Mouse (Mus musculus) midbrain, postnatal 0 days (tissue): ENCODE results near the gene Pon2. TPM values are rescaled to one million over a fixed set of nuclear protein-coding genes. Genes with fewer than 3 reads are reported as not detected.

ENCODE experiments used
- ATAC-seq: fragments of 200-750 bp; cut with Nextera tagmentation; 2 replicates; pipeline ENCODE4 v1.8.0; 2017; ENCODE audit warnings: moderate number of reproducible peaks, mild to moderate bottlenecking, moderate TSS enrichment, moderate library complexity; ENCODE audit not compliant: low FRiP score
- DNase-seq: peaks from one replicate; pipeline ENCODE4 v3.0.0-alpha.2; 2015; ENCODE audit warnings: low spot score
- H3K27ac ChIP-seq: fragments of 300-500 bp; sonication (generic); 2 replicates; pipeline ENCODE4 v1.5.1; 2014; ENCODE audit warnings: low read depth, mild to moderate bottlenecking, low read length, mixed read lengths
- H3K27me3 ChIP-seq: fragments of 300-500 bp; sonication (generic); 2 replicates; pipeline ENCODE4 v1.6.1; 2014; ENCODE audit warnings: low read length, control low read depth, mixed read lengths; ENCODE audit not compliant: insufficient read depth
- H3K36me3 ChIP-seq: fragments of 300-500 bp; sonication (generic); 2 replicates; pipeline ENCODE4 v1.6.1; 2014; ENCODE audit warnings: low read length, control low read depth, mixed read lengths; ENCODE audit not compliant: insufficient read depth
- H3K4me1 ChIP-seq: fragments of 300-500 bp; sonication (generic); 2 replicates; pipeline ENCODE4 v1.6.1; 2014; ENCODE audit warnings: mild to moderate bottlenecking, control low read depth, antibody characterized with exemption, low read length, mixed read lengths; ENCODE audit not compliant: insufficient read depth
- H3K4me2 ChIP-seq: fragments of 300-500 bp; sonication (generic); 2 replicates; pipeline ENCODE4 v1.6.1; 2014; ENCODE audit warnings: low read depth, mild to moderate bottlenecking, low read length, mixed read lengths; ENCODE audit not compliant: poor library complexity, severe bottlenecking
- H3K4me3 ChIP-seq: fragments of 300-500 bp; sonication (generic); 2 replicates; pipeline ENCODE4 v1.5.1; 2014; ENCODE audit warnings: low read depth, mild to moderate bottlenecking, low read length, moderate library complexity
- H3K9ac ChIP-seq: fragments of 300-500 bp; sonication (generic); replicated peaks from 2 replicates; pipeline ENCODE4 v1.6.1; 2014; ENCODE audit warnings: mild to moderate bottlenecking, low read length, moderate library complexity, mixed read lengths; ENCODE audit not compliant: poor library complexity, severe bottlenecking
- H3K9me3 ChIP-seq: fragments of 300-500 bp; sonication (generic); 2 replicates; pipeline ENCODE4 v1.6.1; 2016; ENCODE audit warnings: low read length, control low read depth
- CTCF ChIP-seq: IDR thresholded peaks from 2 replicates; pipeline ENCODE4 v1.5.1; 2016; ENCODE audit warnings: antibody characterized with exemption, mild to moderate bottlenecking
- WGBS: fragments of 180-500 bp; shearing (Covaris S2); extraction: QIAGEN DNeasy Blood & Tissue Kit; methylation state at CpG from one replicate; pipeline ENCODE4 v1.1.7; 2014; 5-methylcytosine and 5-hydroxymethylcytosine counted together
- polyA plus RNA-seq: library from polyadenylated mRNA; unstranded; fragments of >200 nt; fragmentation: Nextera tagmentation; extraction: Ambion mirVana; gene quantifications from 2 replicates; pipeline ENCODE4 v1.2.1, GENCODE M21; 2015
- total RNA-seq: library from RNA; depleted of rRNA; stranded (reverse); fragments of >200 nt; gene quantifications from 2 replicates; pipeline ENCODE4 v1.2.3, GENCODE M21; 2014

Gene Pon2
- total and polyA plus RNA-seq, 2 experiments from 2014 or later, result 21.1 to 30.8 TPM

- H3K36me3 ChIP-seq, result no peaks in the 10 kb centered on the region
- H3K9ac ChIP-seq, result 0 out of 2 replicates have a peak overlapping the region, but pooled peaks have one; percentile 55
- peak overlapping the region; percentile 38; the same call in 1 of the 2 replicates for H3K27ac ChIP-seq
- 6% methylated on average over 23 of the region's 25 CpGs for WGBS
- TF ChIP-seq CTCF, result no peak
- H3K4me1 ChIP-seq, result no peaks in the 10 kb centered on the region
- peaks cover 6% of the 10 kb centered on the region; the same call in 1 of the 2 replicates for H3K27me3 ChIP-seq
- ATAC-seq (peak; percentile 77), DNase-seq (peak; percentile 61)
- H3K4me2 ChIP-seq, result peak overlapping the region; percentile 99
- no peaks in the 10 kb centered on the region for H3K9me3 ChIP-seq
- peak overlapping the region; percentile 61 for H3K4me3 ChIP-seq
These were observed 749 bp downstream of the Pon2 start for GRCm38 (mm10) chr6:5297321-5298091.

- Histone ChIP-seq H3K4me3 (no peak overlapping the region), H3K4me1 (no peaks in the 10 kb centered on the region), H3K9me3 (no peaks in the 10 kb centered on the region), H3K27me3 (peaks cover 6% of the 10 kb centered on the region; the same call in 1 of the 2 replicates), H3K36me3 (no peaks in the 10 kb centered on the region), H3K27ac (no peak overlapping the region), H3K4me2 (no peak overlapping the region), H3K9ac (no peak overlapping the region)
- WGBS, result 95% methylated on average over 7 of the region's 7 CpGs
- DNase-seq (no peak), ATAC-seq (no peak)
- no peak for TF ChIP-seq CTCF
These were observed 2.2 kb downstream of the Pon2 start for GRCm38 (mm10) chr6:5296067-5296466.

- Histone ChIP-seq H3K27ac (no peak overlapping the region), H3K4me2 (no peak overlapping the region), H3K27me3 (peaks cover 6% of the 10 kb centered on the region; the same call in 1 of the 2 replicates), H3K9ac (no peak overlapping the region), H3K36me3 (no peaks in the 10 kb centered on the region), H3K9me3 (no peaks in the 10 kb centered on the region), H3K4me3 (no peak overlapping the region), H3K4me1 (no peaks in the 10 kb centered on the region)
- no peak for TF ChIP-seq CTCF
- ATAC-seq, result no peak
- 95% methylated on average over 16 of the region's 16 CpGs for WGBS
- DNase-seq, result no peak
These were observed 3.4 kb downstream of the Pon2 start for GRCm38 (mm10) chr6:5294659-5295449.

- no peak overlapping the region for H3K4me2 ChIP-seq
- H3K27ac ChIP-seq, result no peak overlapping the region
- no peaks in the 10 kb centered on the region for H3K4me1 ChIP-seq
- H3K36me3 ChIP-seq, result no peaks in the 10 kb centered on the region
- no peaks in the 10 kb centered on the region for H3K9me3 ChIP-seq
- DNase-seq (no peak), ATAC-seq (no peak)
- H3K27me3 ChIP-seq, result peaks cover 6% of the 10 kb centered on the region; the same call in 1 of the 2 replicates
- 69% methylated on average over 5 of the region's 5 CpGs for WGBS
- H3K4me3 ChIP-seq, result no peak overlapping the region
- TF ChIP-seq CTCF, result no peak
- H3K9ac ChIP-seq, result no peak overlapping the region
These were observed 5.4 kb downstream of the Pon2 start for GRCm38 (mm10) chr6:5292841-5293240.

- ATAC-seq (no peak), DNase-seq (no peak)
- Histone ChIP-seq H3K4me3 (no peak overlapping the region), H3K9ac (no peak overlapping the region), H3K27ac (no peak overlapping the region), H3K27me3 (no peaks in the 10 kb centered on the region), H3K36me3 (no peaks in the 10 kb centered on the region), H3K9me3 (no peaks in the 10 kb centered on the region), H3K4me1 (no peaks in the 10 kb centered on the region), H3K4me2 (no peak overlapping the region)
- no peak for TF ChIP-seq CTCF
- 75% methylated on average over 4 of the region's 4 CpGs for WGBS
These were observed 6.8 kb downstream of the Pon2 start for GRCm38 (mm10) chr6:5291450-5291849.

GRCm38 (mm10) chr6:5287919-5288318, 10.3 kb downstream of the Pon2 start:
- Histone ChIP-seq H3K4me3 (no peak overlapping the region), H3K36me3 (no peaks in the 10 kb centered on the region), H3K27me3 (no peaks in the 10 kb centered on the region), H3K4me2 (no peak overlapping the region), H3K4me1 (no peaks in the 10 kb centered on the region), H3K27ac (no peak overlapping the region), H3K9me3 (no peaks in the 10 kb centered on the region), H3K9ac (no peak overlapping the region)
- TF ChIP-seq CTCF, result no peak
- DNase-seq (no peak), ATAC-seq (no peak)
- 77% methylated on average over 5 of the region's 5 CpGs for WGBS
